Mouse (Mus musculus) embryo, embryonic 11 days (tissue): ENCODE results near the gene Fer.
A peak's percentile ranks its signal among the peaks of the same experiment; 100 is the strongest.

ENCODE experiments used
- DNase-seq: peaks from one replicate; pipeline ENCODE4 v3.0.0-alpha.2; 2015

Gene Fer

DNA sequence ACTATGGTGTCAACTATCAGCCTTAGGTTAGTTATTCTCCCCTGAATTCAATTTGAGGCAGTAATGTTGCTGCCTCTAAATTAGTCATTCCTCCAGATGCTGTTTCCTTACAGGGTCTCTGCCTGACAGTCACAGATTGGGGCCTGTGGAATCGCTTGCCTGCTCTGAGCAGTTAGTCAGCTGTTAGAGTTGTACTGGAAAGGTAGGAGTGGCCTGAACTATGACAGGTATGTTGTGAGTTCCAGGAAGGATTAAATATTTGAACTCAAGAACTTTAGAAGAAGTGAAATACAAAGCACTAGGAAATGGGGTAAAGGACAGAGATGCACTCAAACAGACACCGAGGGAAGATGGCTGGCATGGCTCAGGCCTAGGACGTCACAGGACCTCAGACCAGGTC lies 233.9 kb downstream of the Fer start:
- no peak for DNase-seq

DNA sequence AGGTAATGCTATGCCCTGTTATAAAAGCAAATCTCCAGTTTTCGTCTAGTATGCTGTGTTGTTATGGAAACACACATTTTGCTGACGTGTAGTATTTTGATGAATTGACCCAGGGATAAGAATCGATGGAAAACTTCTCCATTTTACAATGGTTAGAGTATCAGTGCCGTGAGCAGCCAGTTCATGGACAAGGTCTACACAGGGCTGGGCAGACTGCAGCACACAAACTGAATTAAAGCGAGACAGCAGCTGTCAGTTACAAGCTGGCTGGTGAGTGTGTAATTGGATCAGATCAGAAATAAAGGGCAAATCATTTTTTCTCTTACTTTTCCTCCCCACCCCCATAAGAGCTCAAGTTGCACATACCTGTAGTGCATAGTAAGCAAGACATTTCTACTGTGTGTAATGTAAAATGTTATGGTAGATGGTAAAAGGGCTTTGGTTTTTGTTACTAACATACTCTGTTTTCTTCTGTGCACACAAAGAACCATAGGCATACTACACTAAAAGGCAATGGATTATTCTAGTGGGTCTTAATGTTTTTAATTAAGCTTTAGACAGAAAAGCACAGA lies 235.0 kb downstream of the Fer start:
- no peak for DNase-seq

DNA sequence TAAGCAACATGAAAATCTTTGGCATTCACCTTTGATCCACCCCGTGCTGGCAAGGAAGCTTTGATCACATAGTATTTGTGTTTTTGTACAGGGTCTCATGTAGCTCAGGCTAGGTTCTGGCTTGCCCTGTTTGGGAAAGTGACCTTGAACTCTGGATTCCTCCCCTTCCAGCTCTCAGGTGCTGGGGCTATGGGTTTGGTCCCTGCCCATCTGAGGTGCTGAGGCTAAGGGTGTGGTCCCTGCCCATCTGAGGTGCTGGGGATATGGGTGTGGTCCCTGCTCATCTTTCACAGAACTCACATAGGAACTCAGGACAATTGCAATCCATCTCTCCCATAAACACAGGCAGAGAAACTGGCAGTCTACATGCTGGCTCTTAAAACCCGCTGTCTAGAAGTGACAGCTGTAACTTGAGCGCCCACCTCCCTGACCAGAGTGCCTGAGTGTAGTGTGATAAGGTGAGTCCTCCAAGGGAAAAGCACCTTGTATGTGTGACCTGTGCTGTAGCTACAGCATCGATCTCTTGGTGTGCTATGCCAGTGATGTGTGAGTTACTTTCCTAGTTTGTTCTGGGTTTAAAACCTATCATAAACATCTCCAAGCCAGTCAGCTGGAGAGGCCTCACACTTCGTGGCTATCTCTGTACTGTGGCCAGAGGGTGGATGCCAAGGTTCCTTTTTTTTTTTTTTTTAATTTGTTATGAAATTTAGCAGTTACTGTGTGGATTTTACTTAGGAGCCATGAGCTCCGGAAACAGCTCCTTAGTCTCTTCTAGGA lies 236.7 kb downstream of the Fer start:
- DNase-seq, result no peak

DNA sequence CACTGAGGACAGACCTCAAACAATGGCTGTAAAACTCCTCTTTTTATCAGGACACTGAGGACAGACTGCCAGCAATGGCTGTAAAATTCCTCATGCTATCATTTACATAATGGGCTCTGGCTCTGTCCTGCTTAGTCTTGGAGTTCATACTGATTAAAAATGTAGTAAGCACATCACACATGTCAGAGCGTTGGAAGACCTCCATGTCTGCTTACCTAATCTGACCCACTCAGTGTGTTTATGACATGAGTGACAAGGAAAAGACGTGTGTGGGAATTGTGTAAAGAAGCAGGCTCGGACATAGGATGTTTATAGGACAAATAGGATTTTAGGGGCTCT lies 237.3 kb downstream of the Fer start:
- DNase-seq, result no peak

DNA sequence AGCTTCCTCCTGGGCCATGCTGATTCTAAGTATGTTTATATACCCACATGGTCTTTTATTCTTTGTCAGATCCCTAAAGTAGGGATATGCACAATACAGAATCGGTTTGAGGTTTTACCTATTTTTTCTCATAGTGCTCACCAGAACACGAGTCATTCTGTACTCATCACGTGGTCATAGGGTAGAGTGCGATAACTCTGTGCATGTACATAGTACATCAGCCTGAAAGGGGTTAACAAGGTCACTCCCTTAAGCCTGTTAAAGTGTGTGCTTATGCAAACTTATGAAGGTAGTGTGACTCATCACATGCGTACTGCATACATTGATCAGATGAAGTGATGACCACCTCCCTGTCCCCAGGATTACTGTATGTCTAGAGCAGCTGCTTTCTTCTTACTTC lies 245.9 kb downstream of the Fer start:
- no peak for DNase-seq

DNA sequence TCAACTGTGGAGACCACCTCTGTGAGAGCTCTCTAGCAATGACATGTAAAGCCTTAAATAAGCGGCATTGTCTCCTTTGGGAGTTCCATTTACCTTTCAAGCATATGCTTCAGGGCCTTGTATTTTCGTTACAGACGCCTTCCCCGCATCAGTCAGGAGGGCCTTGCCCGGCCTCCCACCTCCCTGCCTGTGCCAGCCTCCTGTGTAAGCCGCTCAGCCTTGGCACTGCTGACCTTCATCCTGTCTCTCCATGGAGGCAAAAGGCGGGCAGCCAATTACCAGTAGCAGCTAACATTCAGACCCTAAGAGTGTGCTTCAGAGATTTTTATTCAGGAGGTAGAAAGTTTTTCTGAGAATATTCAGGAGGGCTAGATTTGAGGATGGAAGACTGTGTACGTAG lies 247.0 kb downstream of the Fer start:
- no peak for DNase-seq

DNA sequence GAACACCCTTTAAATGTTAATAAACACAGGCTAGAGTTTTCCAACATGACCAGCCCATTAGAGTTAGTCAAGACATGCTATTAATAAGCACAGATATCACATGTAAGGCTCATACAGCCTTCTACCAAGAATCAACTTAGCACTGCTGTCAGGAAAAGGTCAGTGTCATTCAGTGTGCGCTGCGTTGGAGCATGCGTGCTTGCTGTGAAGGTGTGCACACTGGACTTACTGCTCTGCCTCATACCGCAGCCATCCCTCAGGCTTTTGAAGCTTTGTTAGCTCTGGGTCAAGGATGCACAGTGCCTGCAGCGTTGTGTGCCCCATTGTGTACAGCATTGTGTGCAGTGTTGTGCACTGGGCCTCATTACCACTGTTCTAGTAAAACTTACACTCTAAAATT lies 250.8 kb downstream of the Fer start:
- DNase-seq, result no peak

DNA sequence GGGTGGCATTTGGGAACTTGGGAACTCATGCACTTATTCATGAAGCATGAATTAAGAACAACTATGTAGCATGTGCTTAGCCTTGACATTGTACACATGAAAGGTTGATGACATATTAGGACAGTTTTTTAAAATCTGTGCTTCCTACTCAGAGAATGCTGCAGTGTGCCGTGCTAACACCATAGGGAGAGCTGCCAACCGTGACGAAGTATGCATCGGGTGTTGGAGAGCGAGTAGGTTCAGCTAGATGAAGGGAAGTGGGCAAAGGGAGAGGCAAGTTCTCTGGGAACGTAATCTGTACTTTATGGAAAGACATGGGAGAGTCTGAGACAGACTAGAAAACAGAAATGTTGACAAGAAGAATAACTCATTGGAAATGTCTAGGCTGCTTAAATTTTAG lies 253.9 kb downstream of the Fer start:
- no peak for DNase-seq

DNA sequence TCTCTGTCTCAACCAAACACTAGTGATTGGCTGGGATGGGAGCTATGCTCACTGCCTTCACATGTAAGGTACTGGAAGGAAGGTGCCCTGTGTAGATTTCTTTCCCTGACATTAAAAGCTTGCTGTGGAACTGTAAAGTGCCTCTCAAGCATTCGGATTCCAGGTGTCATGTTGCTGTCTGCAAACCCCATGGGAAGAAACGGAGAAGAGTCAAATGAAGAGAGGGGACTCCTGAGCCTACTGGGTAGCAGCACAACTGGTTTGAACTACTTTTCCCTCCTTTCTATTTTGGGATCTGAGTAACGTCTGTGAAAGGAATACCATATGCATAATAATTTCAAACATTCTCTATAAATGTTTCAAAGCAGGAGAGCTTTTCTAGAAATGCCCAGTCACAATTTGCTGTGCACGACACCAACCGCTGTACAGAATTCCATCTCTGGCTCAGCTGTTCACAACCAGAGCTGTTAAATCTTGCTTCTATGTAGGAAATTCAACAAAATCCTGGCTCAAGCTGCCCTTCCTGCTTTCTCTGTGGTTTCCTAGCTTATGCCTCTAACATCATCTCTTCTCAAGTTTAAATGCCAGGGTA lies 256.9 kb downstream of the Fer start:
- no peak for DNase-seq

DNA sequence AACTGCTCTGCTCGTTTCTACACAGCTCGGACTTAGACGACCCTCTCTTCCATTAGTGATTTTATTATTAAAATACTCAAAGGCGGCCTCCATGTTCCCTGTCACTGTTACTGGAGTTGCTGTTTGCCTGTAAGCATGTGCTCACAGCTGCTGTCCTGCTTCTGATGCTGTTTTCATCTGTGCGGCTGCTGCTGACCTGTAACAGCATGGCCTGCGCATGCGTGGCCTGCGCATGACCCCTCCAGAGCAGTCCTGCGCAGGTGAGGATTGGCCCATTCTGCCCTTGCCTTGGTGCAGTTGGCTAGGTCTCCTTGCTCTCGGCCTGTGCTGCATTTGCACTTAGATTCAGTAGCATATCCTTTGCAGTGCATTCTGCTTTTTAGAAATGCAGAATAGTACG lies 259.7 kb downstream of the Fer start:
- no peak for DNase-seq

DNA sequence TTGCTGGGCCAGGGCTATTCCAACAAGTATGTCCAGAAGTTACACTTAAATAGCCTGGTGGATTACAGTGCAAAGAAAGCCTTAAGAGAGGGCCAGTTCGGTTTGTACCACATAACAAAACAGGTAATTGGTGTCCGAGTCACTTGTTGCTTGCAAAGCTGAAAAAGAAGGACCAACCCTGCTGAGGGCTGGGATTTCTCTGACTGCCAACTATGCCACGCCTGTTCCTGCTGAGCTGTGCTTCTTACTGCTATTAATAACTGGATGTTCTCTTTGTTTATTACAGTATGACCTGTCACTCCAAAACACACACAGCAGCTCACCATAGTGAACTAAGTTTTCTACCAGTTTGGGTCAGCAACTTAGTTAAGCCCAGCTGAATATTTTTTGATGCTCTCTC lies 260.9 kb downstream of the Fer start:
- no peak for DNase-seq

DNA sequence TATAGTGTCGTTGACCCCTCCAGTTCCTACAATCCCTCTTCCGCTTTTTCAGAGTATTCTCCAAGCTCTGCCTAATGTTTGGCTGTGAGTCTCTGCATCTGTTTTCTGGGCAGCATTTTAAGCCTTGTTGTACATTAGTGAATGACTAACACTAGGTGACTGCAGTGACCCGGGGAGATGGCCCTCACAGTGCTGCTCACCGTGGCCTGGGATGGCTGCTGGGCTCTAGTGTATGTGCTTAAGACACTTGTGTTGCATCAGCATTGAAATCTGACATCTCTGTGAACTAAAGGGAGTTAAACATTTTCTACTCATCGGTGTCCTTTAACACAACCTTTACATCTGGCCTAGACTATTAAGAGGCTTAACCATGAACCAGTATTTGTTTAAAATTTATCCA lies 264.0 kb downstream of the Fer start:
- no peak for DNase-seq

DNA sequence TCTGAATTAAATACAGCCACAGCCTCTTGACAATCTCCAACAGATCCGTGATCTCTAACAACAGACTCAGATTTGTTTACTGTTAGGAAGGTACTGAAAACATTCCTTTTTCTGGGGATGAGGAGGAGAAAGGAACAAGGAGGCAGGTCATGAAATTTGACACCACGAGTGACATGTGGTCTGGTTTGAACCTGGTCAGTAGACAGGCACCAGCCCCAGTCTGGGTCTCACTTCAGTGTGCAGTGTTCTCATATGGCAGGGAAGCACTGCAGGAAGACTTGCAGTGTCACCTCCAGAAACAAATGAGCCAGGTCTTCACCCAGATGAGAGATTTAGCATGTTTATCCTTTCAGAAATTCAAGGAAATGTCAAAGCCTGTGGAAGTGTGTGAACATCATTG lies 266.9 kb downstream of the Fer start:
- peak; percentile 41 for DNase-seq

DNA sequence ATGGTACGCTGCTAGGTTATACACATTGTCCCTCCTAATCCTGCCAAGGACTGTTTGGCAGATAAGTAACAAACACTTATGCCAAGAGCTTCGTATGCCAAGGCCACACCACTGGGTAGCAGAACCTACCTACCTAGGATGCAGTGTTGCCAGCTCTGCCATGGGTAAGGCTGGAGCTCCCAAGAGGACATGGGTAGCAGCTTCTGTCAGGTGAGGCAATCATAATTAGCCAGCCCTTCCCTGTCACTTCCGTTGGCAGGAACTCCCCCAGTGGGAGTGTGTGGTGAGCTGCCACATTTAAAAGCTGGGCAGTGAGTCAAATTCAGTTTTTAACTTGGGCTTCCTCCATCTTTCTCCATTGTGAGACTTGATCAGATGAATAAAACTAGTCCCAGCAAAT lies 267.5 kb downstream of the Fer start:
- no peak for DNase-seq

DNA sequence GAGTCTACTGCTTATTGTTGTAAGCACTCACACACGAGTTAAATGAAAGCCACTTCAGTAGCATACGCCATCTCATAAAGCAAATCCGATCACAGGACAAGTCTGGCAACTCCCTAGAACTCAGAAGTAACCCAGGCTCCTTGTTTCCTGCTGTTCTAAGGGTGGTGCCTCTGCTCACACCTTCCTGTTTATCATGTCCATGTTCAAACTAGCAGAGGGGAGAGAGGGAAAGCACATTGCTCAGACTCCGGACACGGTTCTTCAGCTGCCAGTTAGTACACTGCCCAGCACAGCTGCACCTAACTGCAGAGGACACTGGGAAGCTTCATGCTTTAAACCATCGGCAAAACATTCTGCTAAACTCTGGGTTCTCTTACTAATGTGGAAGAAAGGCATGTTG lies 269.3 kb downstream of the Fer start:
- DNase-seq, result no peak

DNA sequence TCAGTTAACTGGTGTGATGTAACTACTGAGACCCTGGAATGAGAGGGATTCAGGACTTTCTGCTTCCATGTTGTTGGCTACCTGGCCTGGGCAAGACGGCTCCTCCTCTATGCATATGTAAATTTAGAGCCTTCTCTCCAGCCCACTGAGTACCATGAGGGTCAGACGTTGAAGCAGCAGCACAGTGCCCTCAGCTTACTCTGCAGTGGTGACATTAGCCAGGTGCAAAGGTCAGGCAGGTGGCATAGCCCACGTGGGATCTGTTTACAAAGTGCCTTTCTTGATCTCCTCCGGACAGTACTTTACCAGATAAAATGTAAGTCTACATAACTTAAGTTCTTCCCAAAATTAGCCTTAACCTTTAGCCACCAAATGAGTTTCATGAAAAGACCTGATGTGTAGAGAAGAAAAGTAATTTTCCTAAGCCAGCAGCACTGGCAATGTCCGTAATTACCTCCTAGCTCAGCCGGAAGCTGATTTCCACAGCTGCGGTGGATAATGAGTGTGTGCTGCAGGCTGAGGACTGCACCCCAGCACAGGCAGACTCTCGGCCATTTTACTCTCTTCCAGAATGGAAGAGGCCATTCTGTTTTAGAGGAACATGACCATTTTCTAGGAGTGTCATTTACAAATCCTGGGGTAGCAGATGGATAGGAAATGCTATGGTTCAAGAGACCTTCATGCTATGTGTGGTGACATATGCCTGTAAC lies 273.2 kb downstream of the Fer start:
- DNase-seq, result no peak

DNA sequence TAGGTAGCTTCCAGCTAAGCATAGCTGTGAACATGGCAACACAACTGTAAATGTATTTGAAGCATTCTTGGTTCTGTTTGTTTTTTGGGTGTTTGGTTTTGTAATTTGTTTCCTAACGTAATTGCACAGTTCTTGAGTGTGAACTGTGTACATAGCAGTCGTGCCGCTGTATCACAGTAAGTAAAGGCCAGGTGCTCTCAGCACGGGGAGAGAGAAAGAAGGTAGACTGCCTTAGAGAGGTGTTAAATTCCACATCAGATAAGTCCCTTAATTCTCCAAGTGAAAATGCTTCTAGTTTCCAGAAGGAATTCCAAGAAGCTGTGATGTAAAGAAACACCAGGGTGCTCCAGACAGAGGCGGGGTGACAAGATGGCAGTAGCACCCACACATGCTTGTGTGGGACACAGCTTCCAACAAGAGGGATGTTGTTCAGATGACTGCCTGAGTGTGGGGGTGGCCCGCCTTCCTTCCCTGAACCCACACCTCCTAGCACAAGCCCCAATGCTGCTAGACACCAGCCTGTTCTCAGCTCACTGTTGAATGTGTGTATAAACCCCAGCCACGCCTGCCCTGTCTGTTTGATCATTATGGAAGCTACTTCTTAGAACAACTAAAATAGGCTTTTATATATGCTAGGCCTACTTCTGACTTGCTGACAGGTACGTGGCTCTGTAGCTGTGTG lies 275.3 kb downstream of the Fer start:
- DNase-seq, result no peak

DNA sequence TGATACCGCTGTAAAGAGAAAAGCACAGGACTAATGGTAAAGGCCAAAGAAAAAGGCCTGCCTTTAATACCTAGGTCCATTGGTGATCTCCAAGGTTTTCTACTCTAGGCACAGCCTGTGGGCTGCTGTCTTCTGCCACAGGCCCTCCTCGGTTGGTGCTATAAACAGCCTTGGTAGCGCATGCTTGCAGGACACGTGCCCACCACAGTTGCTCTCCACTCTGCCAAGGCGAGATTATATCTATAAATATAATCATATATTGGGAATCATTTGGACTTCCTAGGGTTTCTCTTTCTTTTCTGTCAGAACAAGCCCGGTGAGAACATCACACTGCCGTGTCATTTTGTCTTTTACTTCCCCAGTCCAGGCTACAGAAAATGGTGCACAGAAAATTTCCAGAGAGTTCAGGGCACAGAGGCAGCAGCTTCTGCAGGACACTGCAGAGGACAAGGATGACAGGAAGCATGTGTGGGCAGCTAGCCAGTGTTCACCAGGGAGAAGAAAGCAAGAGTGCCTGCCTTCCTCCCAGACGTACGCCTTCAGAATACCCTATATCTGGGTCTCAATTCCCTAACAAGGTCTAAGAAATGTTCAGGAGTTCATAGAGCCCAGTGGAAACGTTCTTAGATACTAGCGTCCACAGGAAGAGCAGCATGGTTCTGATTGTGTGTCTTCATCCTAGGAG lies 276.5 kb downstream of the Fer start:
- no peak for DNase-seq

DNA sequence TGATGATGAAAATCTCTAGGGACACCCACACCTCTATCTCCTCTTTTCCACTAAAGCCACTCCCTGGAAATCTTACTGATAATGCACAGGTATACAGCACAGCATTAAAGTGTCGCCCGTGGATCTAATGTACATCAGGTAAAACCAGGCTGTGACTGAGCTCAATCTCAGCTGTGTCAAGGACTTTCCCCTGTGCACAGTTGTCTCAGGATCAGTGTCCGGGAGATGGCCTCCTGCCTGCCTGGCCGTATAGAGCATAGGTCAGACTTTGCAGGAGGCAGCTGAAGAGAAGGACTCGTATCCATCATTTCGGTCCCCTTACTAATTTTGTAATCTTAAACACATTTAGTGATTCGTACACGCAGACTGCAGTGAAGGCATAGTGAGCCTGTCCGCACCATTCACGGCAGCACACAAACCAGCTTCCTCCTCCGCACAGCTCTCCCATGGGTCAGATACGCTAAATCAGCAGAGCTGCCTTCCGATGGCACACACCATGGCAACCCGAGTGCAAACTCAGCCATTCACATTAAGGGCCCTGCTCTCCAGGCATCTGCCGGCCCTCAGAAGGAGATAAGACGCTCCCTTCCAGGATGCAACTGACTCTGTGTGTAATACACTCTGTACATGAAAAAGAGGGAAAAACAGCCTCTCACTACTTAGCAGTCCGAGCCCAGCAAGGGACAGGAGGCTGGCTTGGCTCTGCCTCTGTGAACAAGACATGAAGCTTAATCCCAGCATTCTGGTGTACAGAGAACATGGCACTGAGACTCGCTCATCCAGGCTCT lies 277.4 kb downstream of the Fer start:
- peak; percentile 27 for DNase-seq

DNA sequence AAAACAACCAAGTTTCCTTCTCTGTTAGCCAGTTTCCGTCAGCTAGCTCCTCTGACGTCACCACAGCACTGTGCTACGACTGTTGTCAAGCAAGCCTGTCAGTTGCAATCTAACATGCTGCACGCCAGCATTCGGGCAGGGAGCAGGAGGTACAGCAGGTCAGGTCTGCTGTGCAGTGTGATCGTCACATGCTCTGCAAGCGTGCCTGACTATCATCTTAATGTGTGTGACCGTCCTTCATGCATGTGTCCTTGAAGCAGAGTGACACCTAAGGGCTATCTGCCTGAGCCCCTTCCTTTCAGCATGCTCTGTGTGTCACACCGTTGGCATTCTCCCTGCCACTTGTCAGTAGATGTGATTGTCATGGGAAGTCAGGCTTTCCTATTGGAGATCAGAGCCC lies 279.0 kb downstream of the Fer start:
- no peak for DNase-seq

DNA sequence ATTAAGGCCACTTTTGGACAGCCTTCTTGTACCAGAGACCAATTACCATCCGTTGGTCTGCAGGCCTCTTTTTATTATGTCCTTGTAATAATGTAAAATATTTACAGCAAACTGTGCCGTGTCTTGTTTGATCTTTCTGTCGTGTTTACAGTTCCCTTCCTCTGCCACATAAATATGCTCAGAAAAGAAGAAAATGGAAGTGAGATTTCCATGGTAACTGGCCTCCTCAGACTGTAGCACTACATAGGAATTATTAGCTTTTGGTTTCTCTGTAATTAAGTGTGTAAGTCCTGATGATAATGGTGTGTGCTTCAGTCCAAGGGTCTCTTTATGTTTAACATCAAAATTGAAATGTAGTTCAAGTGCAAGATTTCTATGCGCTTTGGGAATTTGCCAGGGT lies 283.5 kb downstream of the Fer start:
- no peak for DNase-seq

DNA sequence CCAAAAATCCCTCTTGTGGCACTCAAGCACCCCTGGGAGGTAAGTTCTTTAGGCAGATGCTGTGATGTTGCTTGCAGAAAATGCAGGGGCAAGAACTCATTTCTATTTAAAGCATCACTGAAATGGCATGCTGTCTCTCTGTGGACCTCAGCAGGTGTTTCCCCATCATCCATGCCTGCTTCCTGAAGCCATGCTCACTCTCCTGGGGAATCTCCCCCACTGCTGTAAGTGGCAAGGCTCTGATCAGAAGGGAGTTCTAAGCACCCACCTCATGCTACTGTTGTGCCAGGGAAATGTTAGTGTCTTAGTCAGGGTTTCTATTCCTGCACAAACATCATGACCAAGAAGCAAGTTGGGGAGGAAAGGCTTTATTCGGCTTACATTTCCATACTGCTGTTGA lies 287.9 kb downstream of the Fer start:
- DNase-seq, result no peak
